Mouse (Mus musculus) limb, embryonic 12.5 days (tissue): ENCODE data around the gene Gli2. TPM values are rescaled to one million over a fixed set of nuclear protein-coding genes. Genes with fewer than 3 reads are reported as not detected.

Experiments
- ATAC-seq: fragments of 200-750 bp; cut with Nextera tagmentation; 2 replicates; pipeline ENCODE4 v1.8.0; 2017; ENCODE audit warnings: low read depth, moderate TSS enrichment; ENCODE audit not compliant: insufficient number of reproducible peaks, insufficient read depth, low FRiP score, low TSS enrichment
- H3K27ac ChIP-seq: fragments of 300-500 bp; sonication (generic); 2 replicates; pipeline ENCODE4 v1.5.1; 2016; ENCODE audit warnings: mild to moderate bottlenecking, moderate library complexity
- H3K27me3 ChIP-seq: fragments of 300-500 bp; sonication (generic); 2 replicates; pipeline ENCODE4 v1.6.1; 2016; ENCODE audit warnings: mild to moderate bottlenecking, moderate library complexity
- H3K36me3 ChIP-seq: fragments of 300-500 bp; sonication (generic); 2 replicates; pipeline ENCODE4 v1.6.1; 2016; ENCODE audit warnings: mild to moderate bottlenecking, moderate library complexity
- H3K4me1 ChIP-seq: fragments of 300-500 bp; sonication (generic); replicated peaks from 2 replicates; pipeline ENCODE4 v1.6.1; 2016
- H3K4me2 ChIP-seq: fragments of 300-500 bp; sonication (generic); 2 replicates; pipeline ENCODE4 v1.6.1; 2016; ENCODE audit warnings: mild to moderate bottlenecking, moderate library complexity
- H3K4me3 ChIP-seq: fragments of 300-500 bp; sonication (generic); replicated peaks from 2 replicates; pipeline ENCODE4 v1.5.1; 2016; ENCODE audit warnings: mild to moderate bottlenecking
- H3K9ac ChIP-seq: fragments of 300-500 bp; sonication (generic); replicated peaks from 2 replicates; pipeline ENCODE4 v1.6.1; 2016; ENCODE audit warnings: mild to moderate bottlenecking, moderate library complexity
- H3K9me3 ChIP-seq: fragments of 300-500 bp; sonication (generic); 2 replicates; pipeline ENCODE4 v1.6.1; 2016; ENCODE audit warnings: mild to moderate bottlenecking, moderate library complexity
- WGBS: fragments of 180-500 bp; shearing (Covaris S2); methylation state at CpG from one replicate; pipeline ENCODE4 v1.1.7; 2016; 5-methylcytosine and 5-hydroxymethylcytosine counted together
- polyA plus RNA-seq: library from polyadenylated mRNA; unstranded; fragments of >200 nt; fragmentation: Nextera tagmentation; extraction: Ambion mirVana; gene quantifications from 2 replicates; pipeline ENCODE4 v1.2.1, GENCODE M21; 2016

The Gli2 gene
- polyA plus RNA-seq, 1 experiment from 2014 or later, result 14.2 TPM

- Histone ChIP-seq H3K4me1 (peaks cover 16% of the 10 kb centered on the region), H3K9me3 (no peaks in the 10 kb centered on the region), H3K27me3 (0 out of 2 replicates have a peak, but pooled peaks cover 4% of the 10 kb centered on the region), H3K27ac (no peak overlapping the region), H3K36me3 (peaks cover 67% of the 10 kb centered on the region), H3K4me3 (no peak overlapping the region), H3K9ac (no peak overlapping the region), H3K4me2 (no peak overlapping the region)
- WGBS, result 77% methylated on average over 8 of the region's 8 CpGs
- no peak for ATAC-seq
Measured at GRCm38 (mm10) chr1:118994482-118995105, 58.8 kb downstream of the Gli2 start.

- Histone ChIP-seq H3K4me2 (no peak overlapping the region), H3K27me3 (0 out of 2 replicates have a peak, but pooled peaks cover 4% of the 10 kb centered on the region), H3K36me3 (peaks cover 69% of the 10 kb centered on the region), H3K4me3 (no peak overlapping the region), H3K27ac (no peak overlapping the region), H3K4me1 (peaks cover 8% of the 10 kb centered on the region), H3K9ac (no peak overlapping the region), H3K9me3 (no peaks in the 10 kb centered on the region)
- ATAC-seq, result no peak
- WGBS, result 77% methylated on average over 5 of the region's 5 CpGs
Measured at GRCm38 (mm10) chr1:118993775-118994174, 59.6 kb downstream of the Gli2 start.

GRCm38 (mm10) chr1:118988331-118988730 is 65.1 kb downstream of the Gli2 start:
- no peaks in the 10 kb centered on the region for H3K9me3 ChIP-seq
- no peak for ATAC-seq
- H3K27ac ChIP-seq, result no peak overlapping the region
- 64% methylated on average over 6 of the region's 6 CpGs for WGBS
- H3K4me1 ChIP-seq, result peaks cover 30% of the 10 kb centered on the region
- H3K4me3 ChIP-seq, result no peak overlapping the region
- no peak overlapping the region for H3K9ac ChIP-seq
- no peaks in the 10 kb centered on the region for H3K27me3 ChIP-seq
- H3K36me3 ChIP-seq, result peaks cover 48% of the 10 kb centered on the region
- H3K4me2 ChIP-seq, result no peak overlapping the region

- WGBS, result 66% methylated on average over 11 of the region's 11 CpGs
- H3K4me1 ChIP-seq, result peaks cover 38% of the 10 kb centered on the region
- H3K9me3 ChIP-seq, result no peaks in the 10 kb centered on the region
- peaks cover 43% of the 10 kb centered on the region for H3K36me3 ChIP-seq
- H3K9ac ChIP-seq, result no peak overlapping the region
- no peak for ATAC-seq
- H3K27ac ChIP-seq, result no peak overlapping the region
- no peak overlapping the region for H3K4me2 ChIP-seq
- no peak overlapping the region for H3K4me3 ChIP-seq
- H3K27me3 ChIP-seq, result no peaks in the 10 kb centered on the region
Measured at GRCm38 (mm10) chr1:118987538-118987937, 65.9 kb downstream of the Gli2 start.

- 0 out of 2 replicates have a peak overlapping the region, but pooled peaks have one; percentile 31 for H3K9ac ChIP-seq
- H3K4me1 ChIP-seq, result peaks cover 66% of the 10 kb centered on the region
- peaks cover 33% of the 10 kb centered on the region; the same call in 1 of the 2 replicates for H3K36me3 ChIP-seq
- H3K27ac ChIP-seq, result peak overlapping the region; percentile 93
- WGBS, result 10% methylated on average over 2 of the region's 2 CpGs
- H3K9me3 ChIP-seq, result no peaks in the 10 kb centered on the region
- H3K4me3 ChIP-seq, result no peak overlapping the region
- H3K27me3 ChIP-seq, result no peaks in the 10 kb centered on the region
- no peak for ATAC-seq
- H3K4me2 ChIP-seq, result peak overlapping the region; percentile 51; the same call in 1 of the 2 replicates
Measured at GRCm38 (mm10) chr1:118983389-118983788, 70.0 kb downstream of the Gli2 start.

- Histone ChIP-seq H3K9me3 (no peaks in the 10 kb centered on the region), H3K4me3 (no peak overlapping the region), H3K27me3 (no peaks in the 10 kb centered on the region), H3K36me3 (peaks cover 31% of the 10 kb centered on the region; the same call in 1 of the 2 replicates), H3K27ac (peak overlapping the region; percentile 93), H3K4me2 (peak overlapping the region; percentile 51), H3K4me1 (peaks cover 62% of the 10 kb centered on the region), H3K9ac (no peak overlapping the region)
- peak; percentile 12; the same call in 1 of the 2 replicates for ATAC-seq
- WGBS, result 3% methylated on average over 5 of the region's 5 CpGs
Measured at GRCm38 (mm10) chr1:118982805-118983211, 70.6 kb downstream of the Gli2 start.

- H3K36me3 ChIP-seq, result peaks cover 30% of the 10 kb centered on the region; the same call in 1 of the 2 replicates
- H3K4me3 ChIP-seq, result peak overlapping the region; percentile 23
- no peaks in the 10 kb centered on the region for H3K27me3 ChIP-seq
- H3K9me3 ChIP-seq, result no peaks in the 10 kb centered on the region
- ATAC-seq, result peak; percentile 84
- H3K27ac ChIP-seq, result peak overlapping the region; percentile 93
- H3K9ac ChIP-seq, result no peak overlapping the region
- H3K4me2 ChIP-seq, result peak overlapping the region; percentile 51
- peaks cover 63% of the 10 kb centered on the region for H3K4me1 ChIP-seq
- 11% methylated on average over 16 of the region's 16 CpGs for WGBS
Measured at GRCm38 (mm10) chr1:118981943-118982804, 71.2 kb downstream of the Gli2 start.

- ATAC-seq, result no peak
- H3K4me2 ChIP-seq, result peak overlapping the region; percentile 51; the same call in 1 of the 2 replicates
Measured at GRCm38 (mm10) chr1:118980636-118981035, 72.8 kb downstream of the Gli2 start.

GRCm38 (mm10) chr1:118976596-118976995 is 76.8 kb downstream of the Gli2 start:
- no peaks in the 10 kb centered on the region for H3K27me3 ChIP-seq

More at GRCm38 (mm10) chr1:118980636-118981035, 72.8 kb downstream of the Gli2 start:
- 73% methylated on average over 7 of the region's 7 CpGs for WGBS
- no peaks in the 10 kb centered on the region for H3K9me3 ChIP-seq
- H3K9ac ChIP-seq, result no peak overlapping the region
- no peaks in the 10 kb centered on the region for H3K27me3 ChIP-seq
- H3K36me3 ChIP-seq, result peaks cover 16% of the 10 kb centered on the region; the same call in 1 of the 2 replicates
- peaks cover 64% of the 10 kb centered on the region for H3K4me1 ChIP-seq
- no peak overlapping the region for H3K4me3 ChIP-seq
- no peak overlapping the region for H3K27ac ChIP-seq

GRCm38 (mm10) chr1:118975376-118975775 is 78.0 kb downstream of the Gli2 start:
- Histone ChIP-seq H3K9ac (no peak overlapping the region), H3K9me3 (peaks cover 9% of the 10 kb centered on the region), H3K4me2 (no peak overlapping the region), H3K36me3 (peaks cover 59% of the 10 kb centered on the region), H3K27me3 (no peaks in the 10 kb centered on the region), H3K27ac (no peak overlapping the region), H3K4me1 (peaks cover 23% of the 10 kb centered on the region), H3K4me3 (no peak overlapping the region)
- WGBS, result 95% methylated on average over 3 of the region's 3 CpGs
- no peak for ATAC-seq

More at GRCm38 (mm10) chr1:118976596-118976995, 76.8 kb downstream of the Gli2 start:
- no peak for ATAC-seq
- Histone ChIP-seq H3K27ac (no peak overlapping the region), H3K4me1 (peaks cover 35% of the 10 kb centered on the region), H3K4me3 (no peak overlapping the region), H3K9me3 (no peaks in the 10 kb centered on the region; the same call in 1 of the 2 replicates), H3K36me3 (peaks cover 49% of the 10 kb centered on the region), H3K9ac (no peak overlapping the region), H3K4me2 (no peak overlapping the region)
- 76% methylated on average over 9 of the region's 9 CpGs for WGBS

- no peaks in the 10 kb centered on the region for H3K27me3 ChIP-seq
- ATAC-seq, result no peak
- peaks cover 15% of the 10 kb centered on the region for H3K4me1 ChIP-seq
- WGBS, result 96% methylated on average over 3 of the region's 3 CpGs
- no peak overlapping the region for H3K9ac ChIP-seq
- no peak overlapping the region for H3K27ac ChIP-seq
- no peak overlapping the region for H3K4me2 ChIP-seq
- peaks cover 12% of the 10 kb centered on the region for H3K9me3 ChIP-seq
- H3K36me3 ChIP-seq, result peaks cover 60% of the 10 kb centered on the region
- no peak overlapping the region for H3K4me3 ChIP-seq
Measured at GRCm38 (mm10) chr1:118970068-118970467, 83.4 kb downstream of the Gli2 start.
